Mouse (Mus musculus) myocyte (in vitro differentiated cells): ENCODE data around the gene Tas2r119.

Source experiments
- MAX ChIP-seq: IDR thresholded peaks from one replicate; pipeline ENCODE4 v1.6.1; 2011; ENCODE audit warnings: low read depth, mild to moderate bottlenecking, control low read depth
- MYOD1 ChIP-seq, 3 experiments: IDR thresholded peaks; one replicate each; pipeline ENCODE4 v1.6.1; 2011; ENCODE audit warnings: control low read depth in 2 of 3, low read depth in 2 of 3, mild to moderate bottlenecking in 2 of 3, moderate library complexity in 1 of 3; ENCODE audit not compliant: insufficient read length in 2 of 3, control insufficient read depth in 1 of 3
- MYOG ChIP-seq, 3 experiments: IDR thresholded peaks; one replicate each; pipeline ENCODE4 v1.6.1; 2011; ENCODE audit warnings: control low read depth in 2 of 3, low read depth in 2 of 3, mild to moderate bottlenecking in 2 of 3; ENCODE audit not compliant: insufficient read length in 2 of 3, control insufficient read depth in 1 of 3, insufficient read depth in 1 of 3
- POLR2A ChIP-seq: IDR thresholded peaks from one replicate; pipeline ENCODE4 v1.6.1; 2011; ENCODE audit warnings: low read depth, mild to moderate bottlenecking, control low read depth, moderate library complexity; ENCODE audit not compliant: insufficient read length
- POLR2AphosphoS2 ChIP-seq: IDR thresholded peaks from one replicate; pipeline ENCODE4 v1.6.1; 2011; ENCODE audit warnings: low read depth, control low read depth; ENCODE audit not compliant: insufficient read length
- SRF ChIP-seq: IDR thresholded peaks from one replicate; pipeline ENCODE4 v1.6.1; 2011; ENCODE audit warnings: low read depth; ENCODE audit not compliant: control insufficient read depth, insufficient read length

- TF ChIP-seq POLR2A (no peak), MAX (no peak), SRF (no peak), MYOD1 (IDR thresholded peaks at IDR 0.05; ENCODE audit: control insufficient read depth in 1 of 3, insufficient read length in 2 of 3, low read depth in 2 of 3) (no peak), POLR2AphosphoS2 (no peak), MYOG (IDR thresholded peaks at IDR 0.05; ENCODE audit: control insufficient read depth in 1 of 3, insufficient read depth in 1 of 3, insufficient read length in 2 of 3, low read depth in 2 of 3) (no peak)
Observed at GRCm38 (mm10) chr15:32172988-32173329, 4.1 kb upstream of the Tas2r119 start.
